In the genomic region with DNA sequence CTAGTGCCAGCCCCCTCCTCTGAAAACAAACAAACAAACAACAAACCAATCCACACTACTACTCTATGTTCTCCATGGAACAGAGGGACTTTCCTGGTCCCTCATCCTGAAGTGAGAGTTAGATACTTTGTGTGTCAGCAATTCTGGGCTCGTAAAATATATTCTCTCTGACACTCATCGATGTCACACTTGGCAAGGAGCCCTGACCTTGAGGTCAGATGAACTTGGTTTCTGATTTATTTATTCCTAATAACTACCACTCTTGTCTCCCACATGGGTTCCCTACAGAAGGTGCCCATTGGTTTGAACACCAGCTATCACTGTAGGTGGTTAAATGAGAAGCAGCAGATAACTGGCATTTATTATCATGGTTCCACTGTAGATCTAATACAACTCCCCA, we compare ENCODE assay signal across 30 mouse cellular contexts. TPM values are rescaled to one million over a fixed set of nuclear protein-coding genes. Genes with fewer than 3 reads are reported as not detected.
DNase-seq lines count a peak whose midpoint lies in the region; ATAC-seq and TF ChIP-seq lines count a peak whose summit lies in the region.
"Had no signal": no experiment of that assay in that cellular context is flagged by ENCODE, and none has a peak within 500 bp of the region (broad histone marks: within the 10 kb centered on the region; RNA-seq: fewer than 3 reads in every experiment).

No protein-coding gene starts in this region.

- H3K4me3 ChIP-seq in kidney, embryonic 15.5 days (replicated peaks), result no peak overlapping the region
- H3K4me3 ChIP-seq in liver, postnatal 0 days (ENCODE audit: low read depth, low read length), result no peak overlapping the region
- H3K4me3 ChIP-seq: embryonic facial prominence, embryonic 10.5 days; heart, adult 2 months; heart, embryonic 15.5 days; layer of hippocampus, adult 2 months; midbrain, embryonic 12.5 days had no signal

- H3K4me1 ChIP-seq in kidney, embryonic 15.5 days, result peaks cover 26% of the 10 kb centered on the region
- H3K4me1 ChIP-seq in liver, postnatal 0 days (ENCODE audit: insufficient read depth), result peaks cover 28% of the 10 kb centered on the region

- H3K27ac ChIP-seq in kidney, embryonic 15.5 days, result no peak overlapping the region
- 0 out of 2 replicates have a peak overlapping the region, but pooled peaks have one; percentile 85 for H3K27ac ChIP-seq in liver, postnatal 0 days (ENCODE audit: low read depth)
- H3K27ac ChIP-seq: embryonic facial prominence, embryonic 10.5 days; heart, embryonic 15.5 days; layer of hippocampus, adult 2 months; liver, embryonic 14.5 days; midbrain, embryonic 12.5 days had no signal

- H3K9me3 ChIP-seq in kidney, embryonic 15.5 days (replicated peaks), result no peaks in the 10 kb centered on the region
- H3K9me3 ChIP-seq in liver, postnatal 0 days (ENCODE audit: low read length), result no peaks in the 10 kb centered on the region
- H3K9me3 ChIP-seq: embryonic facial prominence, embryonic 10.5 days; heart, embryonic 15.5 days; midbrain, embryonic 12.5 days had no signal

- peak; percentile 30 for DNase-seq in kidney, adult 9 months
- DNase-seq in adipocyte (ENCODE audit: low spot score), result peak; percentile 50
- peak; percentile 68 for DNase-seq in adrenal gland, postnatal 25 days
- DNase-seq in liver, postnatal 0 days, result peak; percentile 33
- no peak for DNase-seq in right cerebral cortex, adult 2 months (ENCODE audit: low spot score in 2 of 2)
- DNase-seq in heart, adult 8-10 months (ENCODE audit: low spot score), result no peak
- DNase-seq: cerebellum, adult 9-10 months; gastrocnemius, postnatal 10 days; heart, adult 2 months; layer of hippocampus, postnatal 36 days; left cerebral cortex, postnatal 4 days; retina, postnatal 1 day; right cerebral cortex, postnatal 4 days; thymus, postnatal 25 days had no signal

- no peak for ATAC-seq in kidney, embryonic 15.5 days (replicated peaks; ENCODE audit: low FRiP score)
- no peak for ATAC-seq in liver, postnatal 0 days
- ATAC-seq in frontal cortex, adult (ENCODE audit: low TSS enrichment), result no peak
- ATAC-seq: hindbrain, embryonic 16.5 days; lung, postnatal 0 days had no signal

- no peak for TF ChIP-seq CTCF in liver, postnatal 0 days (IDR thresholded peaks at IDR 0.05; ENCODE audit: low read depth)

- no peak overlapping the region for H3K9ac ChIP-seq in kidney, embryonic 15.5 days
- no peak overlapping the region for H3K9ac ChIP-seq in liver, postnatal 0 days (replicated peaks)
- H3K9ac ChIP-seq: heart, embryonic 15.5 days; liver, embryonic 14.5 days; midbrain, embryonic 12.5 days had no signal

- H3K27me3 ChIP-seq in kidney, embryonic 15.5 days, result no peaks in the 10 kb centered on the region
- no peaks in the 10 kb centered on the region for H3K27me3 ChIP-seq in liver, postnatal 0 days (ENCODE audit: insufficient read depth, low read length)
- H3K27me3 ChIP-seq: heart, embryonic 15.5 days; midbrain, embryonic 12.5 days had no signal

- H3K36me3 ChIP-seq in kidney, embryonic 15.5 days, result no peaks in the 10 kb centered on the region; the same call in 1 of the 2 replicates
- H3K36me3 ChIP-seq in liver, postnatal 0 days (replicated peaks; ENCODE audit: insufficient read depth, low read length), result no peaks in the 10 kb centered on the region
- H3K36me3 ChIP-seq: heart, embryonic 15.5 days; midbrain, embryonic 12.5 days had no signal

- TF ChIP-seq EP300 in liver, postnatal 0 days (IDR thresholded peaks at IDR 0.05; ENCODE audit: low read depth), result no peak

- WGBS in kidney, embryonic 15.5 days, result 79% methylated on average over 2 of the region's 2 CpGs
- 45% methylated on average over 2 of the region's 2 CpGs for WGBS in liver, postnatal 0 days (ENCODE audit: insufficient replicate concordance)

- H3K4me2 ChIP-seq in kidney, embryonic 15.5 days, result no peak overlapping the region
- no peak overlapping the region for H3K4me2 ChIP-seq in liver, postnatal 0 days (ENCODE audit: low read depth, low read length)
- H3K4me2 ChIP-seq: heart, embryonic 15.5 days; midbrain, embryonic 12.5 days had no signal

RNA-seq across cellular contexts. Expression of gene Cpt2, which starts 3.1 kb away (rescaled TPM):
- 45.6 and 49.7 TPM in 2 replicates for polyA plus RNA-seq in kidney, embryonic 15.5 days (2015; fragmentation: Nextera tagmentation; extraction: Ambion mirVana)
- total RNA-seq in adrenal gland, postnatal 25 days (2021), result 180 TPM in 2 replicates
- polyA plus RNA-seq in liver, postnatal 0 days (2015; fragmentation: Nextera tagmentation; extraction: Ambion mirVana), result 99.3 and 100 TPM in 2 replicates
- total RNA-seq in heart, adult 8-10 months (2022), result 100 to 1,000 TPM; 273 to 347 (median 313) TPM

RNA-seq across cellular contexts. Expression of gene 0610037L13Rik, which starts 30.7 kb away (rescaled TPM):
- polyA plus RNA-seq in kidney, embryonic 15.5 days (2015; fragmentation: Nextera tagmentation; extraction: Ambion mirVana), result 122 and 135 TPM in 2 replicates
- total RNA-seq in adrenal gland, postnatal 25 days (2021), result 53.2 and 79.0 TPM in 2 replicates
- 44.4 and 45.8 TPM in 2 replicates for polyA plus RNA-seq in liver, postnatal 0 days (2015; fragmentation: Nextera tagmentation; extraction: Ambion mirVana)
- 10 to 100 TPM; 46.1 to 56.8 (median 50.3) TPM for total RNA-seq in heart, adult 8-10 months (2022)

RNA-seq across cellular contexts. Expression of gene Magoh, which starts 40.8 kb away (rescaled TPM):
- 199 and 241 TPM in 2 replicates for polyA plus RNA-seq in kidney, embryonic 15.5 days (2015; fragmentation: Nextera tagmentation; extraction: Ambion mirVana)
- total RNA-seq in adrenal gland, postnatal 25 days (2021), result 71.6 and 79.4 TPM in 2 replicates
- 66.1 and 67.5 TPM in 2 replicates for polyA plus RNA-seq in liver, postnatal 0 days (2015; fragmentation: Nextera tagmentation; extraction: Ambion mirVana)
- total RNA-seq in heart, adult 8-10 months (2022), result 10 to 100 TPM; 39.3 to 42.4 (median 41.4) TPM

RNA-seq across cellular contexts. Expression of gene Slc1a7, which starts 47.8 kb away (rescaled TPM):
- polyA plus RNA-seq in kidney, embryonic 15.5 days (2015; fragmentation: Nextera tagmentation; extraction: Ambion mirVana), result not detected in 2 replicates
- 0.58 TPM in 1 of 2 replicates, not detected in the other for total RNA-seq in adrenal gland, postnatal 25 days (2021)
- 0.04 TPM in 1 of 2 replicates, not detected in the other for polyA plus RNA-seq in liver, postnatal 0 days (2015; fragmentation: Nextera tagmentation; extraction: Ambion mirVana)
- under 1 TPM in 3 of 4 experiments, not detected in 1; 0.16 to 0.60 (median 0.41) TPM for total RNA-seq in heart, adult 8-10 months (2022)
- total RNA-seq: CH12.LX; common myeloid progenitor, adult 5-6 weeks; gastrocnemius, postnatal 10 days; hematopoietic stem cell, adult 5-6 weeks; layer of hippocampus, adult 2 months; left cerebral cortex, postnatal 4 days; MEL; monocyte, adult 5-6 weeks had no signal
- polyA plus RNA-seq: embryonic facial prominence, embryonic 10.5 days; forebrain, embryonic 11.5 days; midbrain, embryonic 12.5 days; neural tube, embryonic 11.5 days had no signal

Comparison
In these comparisons a context has a peak if more than half of its experiments do, and no peak if none do; other contexts are left out.
1. DNase-seq: peak in kidney, adult 9 months (single experiment), adipocyte (single experiment), adrenal gland, postnatal 25 days (single experiment) and liver, postnatal 0 days (single experiment); none in right cerebral cortex, adult 2 months (0 of 2) and heart, adult 8-10 months (single experiment).